Mouse (Mus musculus) embryonic fibroblast, embryonic 13.5 days (primary cell): Measurements from ENCODE around the gene Pde4c. TPM values are rescaled to one million over a fixed set of nuclear protein-coding genes. Genes with fewer than 3 reads are reported as not detected.

Experiments used
- H3K27ac ChIP-seq: 2 replicates; pipeline ENCODE4 v1.5.1; 2012; ENCODE audit warnings: low read length, control low read depth, inconsistent platforms; ENCODE audit not compliant: insufficient read depth
- H3K4me1 ChIP-seq: 2 replicates; pipeline ENCODE4 v1.6.1; 2011; ENCODE audit warnings: low read length; ENCODE audit not compliant: control insufficient read depth, insufficient read depth
- H3K4me3 ChIP-seq: 2 replicates; pipeline ENCODE4 v1.5.1; 2011; ENCODE audit warnings: mild to moderate bottlenecking, control low read depth, low read length; ENCODE audit not compliant: insufficient read depth
- CTCF ChIP-seq: IDR thresholded peaks from 2 replicates; pipeline ENCODE4 v1.5.1; 2011; ENCODE audit warnings: mild to moderate bottlenecking, control low read depth, low read length, moderate library complexity, borderline replicate concordance; ENCODE audit not compliant: insufficient read depth
- POLR2A ChIP-seq: IDR thresholded peaks from 2 replicates; pipeline ENCODE4 v1.6.1; 2011; ENCODE audit warnings: low read depth, mild to moderate bottlenecking, control low read depth, low read length, moderate library complexity
- polyA plus RNA-seq: library from polyadenylated mRNA; stranded (reverse); fragments of >200 nt; gene quantifications from 2 replicates; pipeline ENCODE4 v1.2.4, GENCODE M21; 2011; ENCODE audit warnings: low read depth; ENCODE audit not compliant: missing spikeins, insufficient read length

Gene Pde4c
- polyA plus RNA-seq, 1 experiment: not detected

GRCm38 (mm10) chr8:70682692-70683091, 40.8 kb upstream of the Pde4c start:
- H3K27ac ChIP-seq: peak overlapping the region; percentile 36
- TF ChIP-seq POLR2A (no peak), CTCF (no peak)
- H3K4me1 ChIP-seq: peaks cover 8% of the 10 kb centered on the region
- no peak overlapping the region for H3K4me3 ChIP-seq

- no peak for TF ChIP-seq CTCF
- TF ChIP-seq POLR2A: no peak
- H3K27ac ChIP-seq: no peak overlapping the region
- peaks cover 8% of the 10 kb centered on the region for H3K4me1 ChIP-seq
- H3K4me3 ChIP-seq: no peak overlapping the region
Observed at GRCm38 (mm10) chr8:70684291-70684690, 39.2 kb upstream of the Pde4c start.

GRCm38 (mm10) chr8:70687576-70687975, 35.9 kb upstream of the Pde4c start:
- no peak overlapping the region for H3K4me3 ChIP-seq
- no peak for TF ChIP-seq POLR2A
- no peak for TF ChIP-seq CTCF
- H3K4me1 ChIP-seq: peaks cover 3% of the 10 kb centered on the region; the same call in 1 of the 2 replicates
- H3K27ac ChIP-seq: no peak overlapping the region

GRCm38 (mm10) chr8:70688136-70688535, 35.4 kb upstream of the Pde4c start:
- no peak overlapping the region for H3K27ac ChIP-seq
- H3K4me1 ChIP-seq: peaks cover 3% of the 10 kb centered on the region; the same call in 1 of the 2 replicates
- TF ChIP-seq CTCF (no peak), POLR2A (no peak)
- no peak overlapping the region for H3K4me3 ChIP-seq

- Histone ChIP-seq H3K4me3 (no peak overlapping the region), H3K4me1 (no peaks in the 10 kb centered on the region), H3K27ac (no peak overlapping the region)
- TF ChIP-seq CTCF: no peak
- TF ChIP-seq POLR2A: no peak
Observed at GRCm38 (mm10) chr8:70689892-70690390, 33.6 kb upstream of the Pde4c start.

- H3K4me3 ChIP-seq: no peak overlapping the region
- no peak overlapping the region for H3K27ac ChIP-seq
- peaks cover 1% of the 10 kb centered on the region; the same call in 1 of the 2 replicates for H3K4me1 ChIP-seq
- TF ChIP-seq POLR2A (no peak), CTCF (no peak)
Observed at GRCm38 (mm10) chr8:70691230-70691629, 32.3 kb upstream of the Pde4c start.

GRCm38 (mm10) chr8:70691727-70692231, 31.7 kb upstream of the Pde4c start:
- Histone ChIP-seq H3K27ac (no peak overlapping the region), H3K4me1 (peaks cover 3% of the 10 kb centered on the region), H3K4me3 (no peak overlapping the region)
- no peak for TF ChIP-seq POLR2A
- no peak for TF ChIP-seq CTCF

- Histone ChIP-seq H3K4me1 (peaks cover 3% of the 10 kb centered on the region), H3K4me3 (no peak overlapping the region), H3K27ac (no peak overlapping the region)
- TF ChIP-seq CTCF: no peak
- no peak for TF ChIP-seq POLR2A
Observed at GRCm38 (mm10) chr8:70693636-70694035, 29.9 kb upstream of the Pde4c start.

- TF ChIP-seq CTCF: no peak
- TF ChIP-seq POLR2A: no peak
- Histone ChIP-seq H3K27ac (no peak overlapping the region), H3K4me1 (peaks cover 3% of the 10 kb centered on the region), H3K4me3 (no peak overlapping the region)
Observed at GRCm38 (mm10) chr8:70695318-70696018, 28.1 kb upstream of the Pde4c start.

GRCm38 (mm10) chr8:70696019-70696885, 27.3 kb upstream of the Pde4c start:
- H3K4me3 ChIP-seq: no peak overlapping the region
- TF ChIP-seq POLR2A: peak; percentile 29; the same call in 1 of the 2 replicates
- TF ChIP-seq CTCF: no peak
- peaks cover 3% of the 10 kb centered on the region for H3K4me1 ChIP-seq
- no peak overlapping the region for H3K27ac ChIP-seq
